Mouse (Mus musculus): Measurements from ENCODE around the gene Samd4b.

GRCm38 (mm10) chr7:28557708-28558107 lies 40.2 kb downstream of the Samd4b start:
- TF ChIP-seq CTCF (IDR thresholded peaks at IDR 0.05; ENCODE audit: low read depth, low read length) (no peak), GATA1 (IDR thresholded peaks at IDR 0.05; ENCODE audit: borderline replicate concordance, low read length) (no peak), GATA2 (IDR thresholded peaks at IDR 0.05; ENCODE audit: borderline replicate concordance, low read depth, low read length) (no peak), TAL1 (conservative IDR thresholded peaks at IDR 0.05; ENCODE audit: low read depth, low read length) (peak; percentile 68), POLR2AphosphoS5 (IDR thresholded peaks at IDR 0.05; ENCODE audit: insufficient replicate concordance, low read depth, low read length) (no peak)
